ENCODE assay signal across 11 mouse cellular contexts in genomic region chr1:155790111-155790974, GRCm38 (mm10). TPM values are rescaled to one million over a fixed set of nuclear protein-coding genes. Genes with fewer than 3 reads are reported as not detected.
DNase-seq lines count a peak whose midpoint lies in the region; ATAC-seq lines count a peak whose summit lies in the region.
"Had no signal": no experiment of that assay in that cellular context is flagged by ENCODE, and none has a peak within 500 bp of the region (broad histone marks: within the 10 kb centered on the region; RNA-seq: fewer than 3 reads in every experiment).

No protein-coding gene starts in this region.

- H3K9me3 ChIP-seq in forebrain, embryonic 12.5 days, result no peaks in the 10 kb centered on the region
- no peaks in the 10 kb centered on the region for H3K9me3 ChIP-seq in midbrain, embryonic 11.5 days (ENCODE audit: control insufficient read depth, low read length)
- H3K9me3 ChIP-seq: lung, embryonic 15.5 days had no signal

- H3K27ac ChIP-seq in forebrain, embryonic 12.5 days, result peak overlapping the region; percentile 79
- no peak overlapping the region; the same call in 1 of the 2 replicates for H3K27ac ChIP-seq in midbrain, embryonic 11.5 days (ENCODE audit: low read depth, low read length)
- H3K27ac ChIP-seq: left cerebral cortex, adult 2 months; lung, embryonic 15.5 days had no signal

- 51% methylated on average over 16 of the region's 16 CpGs for WGBS in forebrain, embryonic 12.5 days
- WGBS in midbrain, embryonic 11.5 days, result 69% methylated on average over 16 of the region's 16 CpGs

- DNase-seq in embryo, embryonic 11 days, result peak; percentile 38
- DNase-seq in embryo, embryonic 9.5 days (ENCODE audit: extremely low spot score), result no peak
- peak; percentile 71 for DNase-seq in cerebellum, adult 11-12 months
- DNase-seq in midbrain, embryonic 11.5 days (ENCODE audit: low spot score, missing footprints), result peak; percentile 84
- no peak for DNase-seq in adrenal gland, adult (ENCODE audit: inconsistent age in 2 of 2, low spot score in 1 of 2)
- no peak for DNase-seq in lung, adult 18-20 months
- DNase-seq in kidney, postnatal 4 days, result no peak

- no peak overlapping the region for H3K4me2 ChIP-seq in forebrain, embryonic 12.5 days
- H3K4me2 ChIP-seq in midbrain, embryonic 11.5 days, result no peak overlapping the region
- H3K4me2 ChIP-seq: lung, embryonic 15.5 days had no signal

- peak; percentile 78 for ATAC-seq in forebrain, embryonic 12.5 days (ENCODE audit: low FRiP score)
- peak; percentile 69 for ATAC-seq in midbrain, embryonic 11.5 days (ENCODE audit: low FRiP score)

- H3K9ac ChIP-seq in forebrain, embryonic 12.5 days, result no peak overlapping the region
- H3K9ac ChIP-seq in midbrain, embryonic 11.5 days (ENCODE audit: low read length), result no peak overlapping the region
- H3K9ac ChIP-seq: lung, embryonic 15.5 days had no signal

- no peaks in the 10 kb centered on the region for H3K27me3 ChIP-seq in forebrain, embryonic 12.5 days
- H3K27me3 ChIP-seq in midbrain, embryonic 11.5 days (ENCODE audit: control insufficient read depth, insufficient read depth, low read length), result no peaks in the 10 kb centered on the region; the same call in 1 of the 2 replicates
- H3K27me3 ChIP-seq: lung, embryonic 15.5 days had no signal

- peaks cover 15% of the 10 kb centered on the region for H3K4me1 ChIP-seq in forebrain, embryonic 12.5 days
- H3K4me1 ChIP-seq in midbrain, embryonic 11.5 days (ENCODE audit: control insufficient read depth, insufficient read depth, low read length), result no peaks in the 10 kb centered on the region; the same call in 1 of the 2 replicates
- H3K4me1 ChIP-seq: lung, embryonic 15.5 days had no signal

- H3K4me3 ChIP-seq in forebrain, embryonic 12.5 days (replicated peaks), result no peak overlapping the region
- no peak overlapping the region for H3K4me3 ChIP-seq in midbrain, embryonic 11.5 days (ENCODE audit: low read depth, low read length)
- H3K4me3 ChIP-seq: left cerebral cortex, adult 2 months; lung, embryonic 15.5 days had no signal

- peaks cover 41% of the 10 kb centered on the region for H3K36me3 ChIP-seq in forebrain, embryonic 12.5 days (replicated peaks)
- peaks cover 6% of the 10 kb centered on the region; the same call in 1 of the 2 replicates for H3K36me3 ChIP-seq in midbrain, embryonic 11.5 days (ENCODE audit: control insufficient read depth, insufficient read depth, low read length)

RNA-seq across cellular contexts. Expression of gene Qsox1, which starts 22.3 kb away (rescaled TPM):
- 16.1 and 16.6 TPM in 2 replicates for polyA plus RNA-seq in forebrain, embryonic 12.5 days (2016; fragmentation: Nextera tagmentation; extraction: Ambion mirVana)
- 6.6 and 6.8 TPM in 2 replicates for polyA plus RNA-seq in midbrain, embryonic 11.5 days (2014; fragmentation: Nextera tagmentation; extraction: Ambion mirVana)

RNA-seq across cellular contexts. Expression of gene Lhx4, which starts 38.9 kb away (rescaled TPM):
- polyA plus RNA-seq in forebrain, embryonic 12.5 days (2016; fragmentation: Nextera tagmentation; extraction: Ambion mirVana), result 0.14 TPM in 2 replicates
- polyA plus RNA-seq in midbrain, embryonic 11.5 days (2014; fragmentation: Nextera tagmentation; extraction: Ambion mirVana), result 1.7 and 2.2 TPM in 2 replicates
- polyA plus RNA-seq: lung, embryonic 15.5 days; stomach, embryonic 16.5 days had no signal

Comparison
In these comparisons a context has a peak if more than half of its experiments do, and no peak if none do; other contexts are left out.
1. DNase-seq: peak in embryo, embryonic 11 days (single experiment), cerebellum, adult 11-12 months (single experiment) and midbrain, embryonic 11.5 days (single experiment); none in embryo, embryonic 9.5 days (single experiment), adrenal gland, adult (0 of 2), lung, adult 18-20 months (0 of 2) and kidney, postnatal 4 days (0 of 2).